Mouse (Mus musculus): ENCODE measurements at regions not wholly inside any gene's neighbourhood (a gene's known extent, or its start where the extent isn't known, plus 50 kb on each side); places are given as distances from the start of the nearest gene placed in this dataset.

DNA sequence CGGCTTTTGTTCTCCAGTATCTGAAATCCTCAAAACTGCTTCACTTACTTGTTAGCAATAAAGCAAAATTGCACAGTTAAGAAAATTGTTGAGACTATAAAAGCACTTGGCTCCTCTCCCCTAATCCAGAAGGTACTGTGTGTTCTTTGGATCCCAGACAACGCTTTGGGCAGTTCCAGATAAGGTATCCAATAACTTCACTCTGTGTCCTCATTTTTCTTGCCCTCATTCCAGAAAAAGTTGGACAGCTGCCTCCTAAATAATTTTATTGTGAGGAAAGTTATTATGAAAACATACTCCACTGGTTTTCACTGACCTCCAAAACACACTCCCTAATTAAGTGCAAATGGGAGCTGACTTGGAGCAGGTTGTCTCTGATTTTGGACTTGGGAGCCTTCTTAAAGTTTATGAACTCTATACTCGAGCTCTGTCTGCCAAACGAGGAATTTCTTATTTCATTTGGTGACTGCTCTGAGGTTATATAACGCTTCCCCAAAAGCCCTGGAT lies 285.2 kb downstream of the Hlx start:
- no peak for TF ChIP-seq CTCF (IDR thresholded peaks at IDR 0.05; ENCODE audit: borderline replicate concordance, extremely low read depth, insufficient read depth, insufficient read length)
- no peak for TF ChIP-seq POLR2A (IDR thresholded peaks at IDR 0.05; ENCODE audit: borderline replicate concordance, extremely low read depth, insufficient read depth, insufficient read length, poor library complexity, severe bottlenecking)

All from brain, embryonic 14.5 days (tissue).